Mouse (Mus musculus): ENCODE measurements at regions not wholly inside any gene's neighbourhood (a gene's known extent, or its start where the extent isn't known, plus 50 kb on each side); places are given as distances from the start of the nearest gene placed in this dataset.
"Not testable (repeated sequence)": the region's sequence is repeated elsewhere in the genome, so short reads cannot be mapped to it uniquely, and the experiment has no call there.

GRCm38 (mm10) chr14:104145395-104145794 is 301.2 kb upstream of the Ednrb start:
- Histone ChIP-seq H3K36me3 (ENCODE audit: control insufficient read depth, insufficient read depth, low read length) (no peaks in the 10 kb centered on the region), H3K4me3 (ENCODE audit: low read depth, low read length) (no peak overlapping the region)
- WGBS, result 47% methylated on average over 5 of the region's 5 CpGs

GRCm38 (mm10) chr14:104114986-104115951 is 271.1 kb upstream of the Ednrb start:
- Histone ChIP-seq H3K36me3 (ENCODE audit: control insufficient read depth, insufficient read depth, low read length) (no peaks in the 10 kb centered on the region), H3K4me1 (ENCODE audit: control insufficient read depth, insufficient read depth, insufficient read length, low read length) (no peaks in the 10 kb centered on the region), H3K4me3 (ENCODE audit: low read depth, low read length) (no peak overlapping the region), H3K27ac (ENCODE audit: insufficient read depth, low read depth, low read length) (no peak overlapping the region), H3K27me3 (ENCODE audit: control insufficient read depth, insufficient read depth, low read length) (no peaks in the 10 kb centered on the region)
- WGBS, result 84% methylated on average over 14 of the region's 14 CpGs
- TF ChIP-seq CTCF (IDR thresholded peaks at IDR 0.05; ENCODE audit: extremely low read depth, insufficient read length, insufficient replicate concordance, low read depth, low read length) (no peak), POLR2A (IDR thresholded peaks at IDR 0.05; ENCODE audit: low read depth, low read length) (no peak)

More at GRCm38 (mm10) chr14:104145395-104145794, 301.2 kb upstream of the Ednrb start:
- Histone ChIP-seq H3K27me3 (ENCODE audit: control insufficient read depth, insufficient read depth, low read length) (no peaks in the 10 kb centered on the region), H3K27ac (ENCODE audit: insufficient read depth, low read depth, low read length) (no peak overlapping the region), H3K4me1 (ENCODE audit: control insufficient read depth, insufficient read depth, insufficient read length, low read length) (no peaks in the 10 kb centered on the region)
- TF ChIP-seq POLR2A (IDR thresholded peaks at IDR 0.05; ENCODE audit: low read depth, low read length) (no peak), CTCF (IDR thresholded peaks at IDR 0.05; ENCODE audit: extremely low read depth, insufficient read length, insufficient replicate concordance, low read depth, low read length) (no peak)

GRCm38 (mm10) chr14:104114182-104114581 is 270.0 kb upstream of the Ednrb start:
- H3K27me3 ChIP-seq (ENCODE audit: control insufficient read depth, insufficient read depth, low read length), result no peaks in the 10 kb centered on the region
- H3K27ac ChIP-seq (ENCODE audit: insufficient read depth, low read depth, low read length), result no peak overlapping the region
- TF ChIP-seq POLR2A (IDR thresholded peaks at IDR 0.05; ENCODE audit: low read depth, low read length) (no peak), CTCF (IDR thresholded peaks at IDR 0.05; ENCODE audit: extremely low read depth, insufficient read length, insufficient replicate concordance, low read depth, low read length) (no peak)
- no peak overlapping the region for H3K4me3 ChIP-seq (ENCODE audit: low read depth, low read length)
- 68% methylated on average over 3 of the region's 3 CpGs for WGBS
- no peaks in the 10 kb centered on the region for H3K4me1 ChIP-seq (ENCODE audit: control insufficient read depth, insufficient read depth, insufficient read length, low read length)
- H3K36me3 ChIP-seq (ENCODE audit: control insufficient read depth, insufficient read depth, low read length), result no peaks in the 10 kb centered on the region

GRCm38 (mm10) chr14:104113448-104113847 is 269.2 kb upstream of the Ednrb start:
- no peak for TF ChIP-seq POLR2A (IDR thresholded peaks at IDR 0.05; ENCODE audit: low read depth, low read length)
- no peak for TF ChIP-seq CTCF (IDR thresholded peaks at IDR 0.05; ENCODE audit: extremely low read depth, insufficient read length, insufficient replicate concordance, low read depth, low read length)
- Histone ChIP-seq H3K27me3 (ENCODE audit: control insufficient read depth, insufficient read depth, low read length) (no peaks in the 10 kb centered on the region), H3K36me3 (ENCODE audit: control insufficient read depth, insufficient read depth, low read length) (no peaks in the 10 kb centered on the region), H3K4me1 (ENCODE audit: control insufficient read depth, insufficient read depth, insufficient read length, low read length) (no peaks in the 10 kb centered on the region), H3K4me3 (ENCODE audit: low read depth, low read length) (no peak overlapping the region), H3K27ac (ENCODE audit: insufficient read depth, low read depth, low read length) (no peak overlapping the region)
- 62% methylated on average over 2 of the region's 2 CpGs for WGBS

GRCm38 (mm10) chr14:104086381-104086780 is 242.2 kb upstream of the Ednrb start:
- TF ChIP-seq POLR2A (IDR thresholded peaks at IDR 0.05; ENCODE audit: low read depth, low read length) (no peak), CTCF (IDR thresholded peaks at IDR 0.05; ENCODE audit: extremely low read depth, insufficient read length, insufficient replicate concordance, low read depth, low read length) (no peak)
- whole genome bisulfite sequencing, result 90% methylated on average over 2 of the region's 2 CpGs
- Histone ChIP-seq H3K4me3 (ENCODE audit: low read depth, low read length) (no peak overlapping the region), H3K4me1 (ENCODE audit: control insufficient read depth, insufficient read depth, insufficient read length, low read length) (no peaks in the 10 kb centered on the region), H3K27ac (ENCODE audit: insufficient read depth, low read depth, low read length) (no peak overlapping the region), H3K36me3 (ENCODE audit: control insufficient read depth, insufficient read depth, low read length) (no peaks in the 10 kb centered on the region), H3K27me3 (ENCODE audit: control insufficient read depth, insufficient read depth, low read length) (no peaks in the 10 kb centered on the region)

- not testable (repeated sequence) for H3K4me1 ChIP-seq (ENCODE audit: control insufficient read depth, insufficient read depth, insufficient read length, low read length); H3K36me3 ChIP-seq (ENCODE audit: control insufficient read depth, insufficient read depth, low read length); H3K4me3 ChIP-seq (ENCODE audit: low read depth, low read length); H3K27ac ChIP-seq (ENCODE audit: insufficient read depth, low read depth, low read length); H3K27me3 ChIP-seq (ENCODE audit: control insufficient read depth, insufficient read depth, low read length)
- WGBS, result 29% methylated on average over 1 of the region's 4 CpGs
Measured at GRCm38 (mm10) chr14:104064199-104064598, 220.0 kb upstream of the Ednrb start.

GRCm38 (mm10) chr14:104053697-104054096 is 209.5 kb upstream of the Ednrb start:
- 71% methylated on average over 1 of the region's 1 CpGs for WGBS
- Histone ChIP-seq H3K27me3 (ENCODE audit: control insufficient read depth, insufficient read depth, low read length) (no peaks in the 10 kb centered on the region), H3K4me3 (ENCODE audit: low read depth, low read length) (no peak overlapping the region), H3K4me1 (ENCODE audit: control insufficient read depth, insufficient read depth, insufficient read length, low read length) (no peaks in the 10 kb centered on the region), H3K27ac (ENCODE audit: insufficient read depth, low read depth, low read length) (no peak overlapping the region), H3K36me3 (ENCODE audit: control insufficient read depth, insufficient read depth, low read length) (no peaks in the 10 kb centered on the region)
- TF ChIP-seq CTCF (IDR thresholded peaks at IDR 0.05; ENCODE audit: extremely low read depth, insufficient read length, insufficient replicate concordance, low read depth, low read length) (no peak), POLR2A (IDR thresholded peaks at IDR 0.05; ENCODE audit: low read depth, low read length) (no peak)
